Mouse (Mus musculus): Measurements from ENCODE around the gene Usf3.

The Usf3 gene

GRCm38 (mm10) chr16:44173155-44173941 lies at the start of gene Usf3:
Gene Usf3, plus strand, starts transcription at chr16:44173246.
- peak; percentile 61 to 83 for DNase-seq (ENCODE audit: low spot score in 2 of 2)

- no peak for DNase-seq (ENCODE audit: low spot score in 2 of 2)
Measured at GRCm38 (mm10) chr16:44123786-44124185, 49.3 kb upstream of the Usf3 start.

- no peak for DNase-seq (ENCODE audit: low spot score in 2 of 2)
Measured at GRCm38 (mm10) chr16:44124713-44125112, 48.3 kb upstream of the Usf3 start.

- DNase-seq (ENCODE audit: low spot score in 2 of 2): no peak
Measured at GRCm38 (mm10) chr16:44125436-44125835, 47.6 kb upstream of the Usf3 start.

- no peak for DNase-seq (ENCODE audit: low spot score in 2 of 2)
Measured at GRCm38 (mm10) chr16:44126437-44126836, 46.6 kb upstream of the Usf3 start.

GRCm38 (mm10) chr16:44132300-44132699 lies 40.7 kb upstream of the Usf3 start:
- DNase-seq (ENCODE audit: low spot score in 2 of 2): no peak

GRCm38 (mm10) chr16:44133187-44133586 lies 39.9 kb upstream of the Usf3 start:
- DNase-seq (ENCODE audit: low spot score in 2 of 2): no peak

- DNase-seq (ENCODE audit: low spot score in 2 of 2): no peak
Measured at GRCm38 (mm10) chr16:44136511-44137021, 36.5 kb upstream of the Usf3 start.

- peak in 1 of 2 experiments; percentile 67 for DNase-seq (ENCODE audit: low spot score in 2 of 2)
Measured at GRCm38 (mm10) chr16:44138377-44138978, 34.6 kb upstream of the Usf3 start.

- peak; percentile 81 to 89 for DNase-seq (ENCODE audit: low spot score in 2 of 2)
Measured at GRCm38 (mm10) chr16:44138979-44139535, 34.0 kb upstream of the Usf3 start.

- peak; percentile 91 to 97 for DNase-seq (ENCODE audit: low spot score in 2 of 2)
Measured at GRCm38 (mm10) chr16:44139536-44140185, 33.4 kb upstream of the Usf3 start, which contains the start of the genes Atp6v1a and Naa50. Gene Atp6v1a, minus strand, starts transcription at chr16:44139705. Gene Naa50, plus strand, starts transcription at chr16:44139830.

- peak; percentile 68 to 84 for DNase-seq (ENCODE audit: low spot score in 2 of 2)
Measured at GRCm38 (mm10) chr16:44140186-44140787, 32.8 kb upstream of the Usf3 start.

- no peak for DNase-seq (ENCODE audit: low spot score in 2 of 2)
Measured at GRCm38 (mm10) chr16:44141483-44141882, 31.6 kb upstream of the Usf3 start.

- no peak for DNase-seq (ENCODE audit: low spot score in 2 of 2)
Measured at GRCm38 (mm10) chr16:44149002-44149767, 23.9 kb upstream of the Usf3 start.

GRCm38 (mm10) chr16:44154497-44155057 lies 18.5 kb upstream of the Usf3 start:
- no peak for DNase-seq (ENCODE audit: low spot score in 2 of 2)

GRCm38 (mm10) chr16:44159325-44159724 lies 13.7 kb upstream of the Usf3 start:
- DNase-seq (ENCODE audit: low spot score in 2 of 2): no peak

GRCm38 (mm10) chr16:44163831-44164230 lies 9.2 kb upstream of the Usf3 start:
- DNase-seq (ENCODE audit: low spot score in 2 of 2): no peak

- DNase-seq (ENCODE audit: low spot score in 2 of 2): no peak
Measured at GRCm38 (mm10) chr16:44165182-44165581, 7.9 kb upstream of the Usf3 start.

GRCm38 (mm10) chr16:44168990-44169389 lies 4.1 kb upstream of the Usf3 start:
- DNase-seq (ENCODE audit: low spot score in 2 of 2): no peak

Measured in spleen, postnatal 4 days (tissue).